Mouse (Mus musculus) cerebellum, adult 9-11 months (tissue): Measurements from ENCODE around the gene Stk10.
A peak's percentile ranks its signal among the peaks of the same experiment; 100 is the strongest.

Experiments
- DNase-seq: peaks from one replicate; pipeline ENCODE4 v3.0.0; 2022

The Stk10 gene

DNA sequence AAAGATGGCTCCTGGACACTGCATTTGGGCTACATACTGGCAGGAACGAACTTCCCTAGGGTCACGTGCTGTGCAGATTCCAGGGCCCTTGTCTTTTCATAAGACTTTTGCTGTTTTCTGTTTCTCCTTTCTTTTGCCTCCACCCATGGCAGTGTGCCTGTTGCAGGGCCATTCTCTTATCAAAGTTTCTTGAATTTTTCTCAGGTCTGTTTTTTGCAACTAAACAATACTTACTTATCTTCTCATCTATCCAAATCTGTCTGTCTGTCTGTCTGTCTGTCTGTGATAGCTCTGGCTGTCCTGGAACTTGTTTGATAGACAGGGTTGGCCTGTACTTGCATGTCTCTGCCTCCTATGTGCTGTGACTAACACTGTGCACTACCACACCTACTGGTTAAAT, 101.7 kb downstream of the Stk10 start:
- DNase-seq = no peak

DNA sequence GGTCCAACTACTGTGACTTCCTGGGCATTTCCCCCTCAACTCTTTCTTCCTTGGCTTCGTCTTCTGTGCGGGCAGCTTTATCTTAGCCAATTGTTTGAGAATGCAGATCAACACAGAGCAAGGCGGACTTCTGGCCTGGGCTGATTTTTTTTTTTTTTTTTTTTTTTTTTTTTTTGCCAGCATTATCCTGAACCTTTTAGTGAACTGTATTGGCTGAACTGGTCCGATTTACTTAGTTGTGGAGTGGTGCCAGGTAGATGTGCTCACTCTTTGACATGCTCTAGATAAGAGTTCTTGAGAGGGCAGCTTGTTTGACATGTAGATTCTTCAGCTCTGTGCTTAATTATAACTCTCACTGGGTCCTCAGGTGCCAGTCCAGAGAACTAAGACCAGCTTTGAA, 103.2 kb downstream of the Stk10 start:
- no peak for DNase-seq

DNA sequence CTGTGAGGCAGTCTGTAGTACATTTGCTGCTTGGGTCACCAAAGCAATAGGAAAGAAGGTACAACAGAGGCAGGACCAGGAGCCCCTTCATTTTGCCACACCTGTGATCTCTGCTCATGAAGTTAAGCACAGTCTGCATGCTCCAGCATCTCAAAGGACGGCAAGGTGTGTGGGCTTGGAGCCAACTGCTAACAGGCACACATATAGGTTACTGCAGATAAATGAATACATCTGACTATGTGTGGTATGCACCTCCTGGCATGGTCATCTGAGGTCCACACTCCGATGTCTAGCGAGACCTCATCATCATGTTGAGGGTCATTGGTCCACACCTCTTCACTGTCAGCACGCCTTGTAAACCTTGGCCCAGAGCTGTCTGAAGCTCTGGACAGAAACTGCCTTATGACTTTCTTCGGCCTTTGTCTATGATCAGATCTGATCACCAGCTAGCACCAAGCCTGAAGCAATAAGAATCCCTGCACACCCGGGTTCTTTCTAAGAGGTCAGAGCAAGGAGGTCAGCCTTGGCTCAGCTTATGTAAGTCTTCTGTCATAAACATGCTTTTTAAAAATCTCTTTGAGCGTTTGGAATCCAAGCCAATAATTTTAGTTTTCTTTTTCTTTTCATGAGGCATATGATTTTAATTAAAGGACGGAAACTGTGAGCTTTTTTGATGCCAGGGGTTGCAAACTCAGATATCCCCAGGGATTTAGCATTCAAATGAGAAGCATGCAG, 105.6 kb downstream of the Stk10 start:
- DNase-seq = no peak

DNA sequence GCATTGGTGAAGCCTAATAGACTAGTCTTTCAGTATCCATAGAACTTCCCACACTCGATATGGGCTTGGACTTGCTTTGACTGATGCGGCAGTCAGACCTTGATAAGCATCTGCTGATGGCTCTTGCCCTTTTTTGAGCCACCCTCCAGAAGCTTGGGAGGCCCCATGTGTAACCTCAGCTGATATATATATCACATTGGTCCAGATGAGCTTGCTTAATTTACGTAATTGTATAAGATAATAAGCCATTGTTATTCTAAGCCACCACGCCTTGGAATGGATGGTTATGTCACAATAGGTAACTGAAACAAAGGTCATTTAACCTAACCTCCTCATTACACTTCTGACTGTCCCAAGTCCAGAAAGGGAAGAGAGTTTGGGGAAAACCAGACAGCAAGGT, 107.5 kb downstream of the Stk10 start:
- DNase-seq = no peak

DNA sequence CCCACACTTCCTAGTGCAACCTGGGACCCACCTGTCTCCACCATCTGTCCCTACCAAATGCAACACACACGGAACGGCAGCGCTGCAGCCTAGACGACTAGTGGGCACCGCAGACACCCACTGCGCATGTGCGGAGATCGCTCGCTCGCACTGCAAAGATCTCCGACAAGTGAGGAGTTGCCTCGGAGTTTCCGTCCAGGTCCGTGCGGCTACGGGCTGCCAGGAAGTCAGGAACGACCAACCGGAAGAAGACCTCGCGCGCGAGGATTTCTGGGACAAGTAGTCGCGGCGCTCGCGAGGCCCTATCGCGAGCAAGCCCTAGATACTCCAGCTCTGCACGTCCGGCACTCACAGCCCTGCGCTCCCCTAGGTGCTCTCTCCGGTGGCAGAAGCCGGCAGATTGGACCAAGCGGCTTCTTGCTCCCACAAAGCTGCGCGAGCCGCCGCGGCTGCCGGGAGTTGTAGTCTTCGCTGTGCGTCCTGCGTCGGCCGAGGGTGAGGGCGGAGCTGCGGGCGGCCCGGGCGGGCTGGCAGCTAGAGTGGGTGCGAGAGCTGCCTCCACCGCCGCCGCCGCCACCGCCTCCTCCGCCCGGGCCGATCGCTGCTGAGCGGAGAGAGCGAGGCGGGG, 109.3 kb downstream of the Stk10 start, which contains the start of gene Fbxw11:
Fbxw11 (plus strand) TSS at position 476 of the 628 bp plus-strand sequence.
- DNase-seq = peak; percentile 99

DNA sequence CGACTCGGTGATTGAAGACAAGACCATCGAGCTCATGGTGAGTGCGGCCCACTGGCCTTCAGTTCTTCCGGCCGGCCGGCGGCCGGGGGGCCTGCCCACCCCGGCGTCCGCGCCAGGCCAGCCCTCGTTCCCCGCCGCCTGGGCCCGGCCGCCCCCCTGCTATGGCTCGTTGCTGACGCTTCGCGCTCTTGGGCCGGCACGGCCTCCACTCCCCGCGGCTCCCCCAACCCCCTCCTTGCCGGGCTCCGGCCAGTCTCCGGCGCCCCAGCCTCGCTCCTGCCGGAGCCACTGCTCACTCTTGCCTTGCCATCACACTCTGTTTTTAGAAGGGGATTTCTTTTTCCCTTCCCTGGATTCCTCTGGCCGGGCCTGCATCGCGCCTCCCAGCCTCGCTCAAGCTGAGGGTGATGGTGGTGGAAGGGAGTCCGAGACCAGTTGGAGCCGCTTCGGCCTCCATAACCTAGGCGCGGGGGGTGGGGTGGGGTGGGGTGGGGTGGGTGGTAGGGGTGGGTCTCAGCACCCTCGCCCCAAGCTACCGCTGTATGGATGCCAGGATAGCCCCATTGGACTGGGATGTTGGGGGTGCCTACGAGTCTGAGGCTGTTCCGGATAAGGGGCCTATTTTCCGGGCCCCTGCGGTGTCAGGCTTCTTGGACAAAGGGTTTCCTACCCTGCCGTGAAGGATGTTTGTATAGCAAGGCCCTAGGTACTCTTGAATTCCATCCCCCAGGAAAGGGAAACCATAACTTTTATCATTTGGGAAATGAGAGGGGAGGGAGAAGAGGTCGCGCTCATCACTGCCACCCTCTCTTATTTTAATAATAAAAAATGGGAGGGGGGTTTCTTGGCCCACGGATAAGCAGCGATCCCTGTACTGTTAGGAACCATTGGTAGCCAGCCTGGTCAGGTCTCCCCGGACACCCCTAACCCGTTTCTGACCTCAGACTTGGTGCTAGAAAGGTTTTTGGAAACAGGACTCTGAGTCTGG, 110.1 kb downstream of the Stk10 start:
- peak; percentile 81 for DNase-seq

DNA sequence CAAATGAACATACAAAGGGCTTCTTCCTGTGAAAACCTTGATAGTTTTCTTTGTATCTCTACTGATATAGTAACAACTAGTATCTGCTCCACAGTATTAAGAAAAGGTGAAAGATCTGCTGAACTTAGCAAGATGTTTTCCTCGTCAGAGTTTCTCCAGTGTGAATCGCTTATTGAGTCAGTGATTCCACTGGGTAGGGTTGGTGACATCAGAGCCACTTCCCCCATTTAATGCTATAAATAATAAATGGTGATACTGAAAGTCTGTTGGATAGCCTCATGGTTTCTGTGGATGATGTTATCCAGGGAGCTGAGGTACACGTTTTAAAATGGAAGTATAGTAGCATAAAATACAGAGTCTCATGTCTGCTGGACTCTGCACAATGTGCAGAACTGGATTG, 110.9 kb downstream of the Stk10 start:
- no peak for DNase-seq

DNA sequence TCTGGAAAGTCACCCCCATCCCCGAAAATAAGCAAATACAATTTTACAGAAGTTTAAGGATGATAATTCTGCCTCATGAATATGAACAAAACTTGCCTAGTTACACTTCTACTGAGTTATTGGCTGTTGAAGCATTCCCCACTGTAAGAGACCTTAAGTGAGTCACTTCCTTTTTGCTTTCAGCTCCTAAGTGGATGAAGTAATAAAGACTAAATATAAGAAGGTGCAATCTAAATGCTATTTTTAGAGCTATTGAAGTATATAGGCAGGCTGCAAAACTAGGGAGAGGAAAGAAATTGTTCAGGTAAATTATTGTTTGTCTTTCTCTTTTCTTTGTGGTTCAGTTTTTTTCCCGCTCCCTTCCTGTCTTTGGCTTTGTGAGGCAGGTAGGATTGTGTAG, 114.2 kb downstream of the Stk10 start:
- no peak for DNase-seq

DNA sequence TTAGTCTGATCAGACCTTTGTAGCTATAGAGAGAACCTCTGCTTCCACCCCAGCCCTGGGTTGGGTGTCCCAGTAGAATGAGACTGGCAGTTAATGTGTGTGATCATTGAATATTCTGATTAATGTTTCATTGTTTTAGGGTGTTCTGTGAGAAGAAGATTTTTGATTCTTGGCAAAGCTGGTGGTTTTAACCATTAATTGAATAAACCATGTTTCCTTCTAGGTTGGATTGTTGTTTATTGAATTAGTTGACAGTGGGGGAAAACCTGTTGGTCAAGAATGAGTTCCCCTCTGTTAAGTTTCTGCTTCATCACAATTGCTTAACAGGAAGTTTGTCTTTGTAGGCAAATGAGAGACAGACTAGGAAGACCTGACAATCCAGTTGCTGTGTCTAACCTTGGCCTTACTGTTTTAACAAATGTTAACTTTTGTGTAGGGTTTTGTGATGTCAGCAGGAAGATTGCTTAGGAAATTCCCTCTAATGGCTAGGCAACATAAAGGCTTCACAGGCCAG, 117.2 kb downstream of the Stk10 start:
- DNase-seq = no peak

DNA sequence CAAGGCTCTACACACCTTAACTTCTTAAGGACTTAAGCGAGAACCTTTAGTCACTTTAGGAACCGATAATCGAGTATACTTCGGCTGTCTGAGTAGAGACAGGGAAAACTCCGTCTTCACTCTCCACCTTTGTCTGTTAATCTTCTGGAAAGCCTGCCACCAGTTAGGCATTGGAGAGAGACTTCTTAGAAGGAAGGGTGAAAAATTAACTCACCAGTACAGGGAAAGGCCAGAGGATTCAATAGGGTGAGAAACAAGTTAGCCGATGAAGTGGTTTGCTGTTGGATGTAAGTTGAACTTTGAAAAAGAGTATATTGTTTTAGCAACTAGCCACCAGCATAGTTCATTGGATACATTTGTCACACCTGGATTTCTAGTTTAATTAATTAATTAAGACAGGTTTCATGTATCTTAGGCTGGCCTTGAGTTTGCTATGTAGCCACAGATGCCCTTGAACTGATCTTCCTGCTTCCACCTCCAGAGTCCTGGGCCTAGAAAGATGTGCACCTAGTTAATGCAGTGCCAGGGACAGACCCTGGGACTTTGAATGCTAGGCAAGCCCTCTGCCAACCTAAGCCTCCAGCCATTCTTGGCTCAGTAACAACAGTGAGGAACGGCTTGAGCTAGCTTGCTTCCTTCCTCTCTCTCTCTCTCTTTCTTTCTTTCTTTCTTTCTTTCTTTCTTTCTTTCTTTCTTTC, 117.9 kb downstream of the Stk10 start:
- no peak for DNase-seq

DNA sequence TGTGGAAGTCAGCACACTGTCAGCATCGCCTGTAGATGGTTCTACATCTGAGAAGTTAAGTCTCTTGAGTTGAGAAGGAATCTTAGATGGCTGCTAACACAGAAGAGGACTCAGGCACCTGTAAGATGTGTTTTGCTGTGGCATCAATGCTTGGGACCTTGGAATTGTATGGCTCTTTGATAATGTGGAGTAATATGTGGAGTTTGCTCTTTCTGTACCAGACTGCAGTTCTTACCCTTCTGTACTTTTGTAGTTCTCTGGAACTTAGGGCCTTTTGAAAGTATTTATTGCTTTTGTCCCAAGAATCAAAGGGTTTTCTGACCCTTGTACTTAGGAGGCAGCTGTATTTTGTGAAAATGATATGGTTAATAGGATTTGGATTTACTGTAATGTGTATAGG, 118.6 kb downstream of the Stk10 start:
- no peak for DNase-seq

DNA sequence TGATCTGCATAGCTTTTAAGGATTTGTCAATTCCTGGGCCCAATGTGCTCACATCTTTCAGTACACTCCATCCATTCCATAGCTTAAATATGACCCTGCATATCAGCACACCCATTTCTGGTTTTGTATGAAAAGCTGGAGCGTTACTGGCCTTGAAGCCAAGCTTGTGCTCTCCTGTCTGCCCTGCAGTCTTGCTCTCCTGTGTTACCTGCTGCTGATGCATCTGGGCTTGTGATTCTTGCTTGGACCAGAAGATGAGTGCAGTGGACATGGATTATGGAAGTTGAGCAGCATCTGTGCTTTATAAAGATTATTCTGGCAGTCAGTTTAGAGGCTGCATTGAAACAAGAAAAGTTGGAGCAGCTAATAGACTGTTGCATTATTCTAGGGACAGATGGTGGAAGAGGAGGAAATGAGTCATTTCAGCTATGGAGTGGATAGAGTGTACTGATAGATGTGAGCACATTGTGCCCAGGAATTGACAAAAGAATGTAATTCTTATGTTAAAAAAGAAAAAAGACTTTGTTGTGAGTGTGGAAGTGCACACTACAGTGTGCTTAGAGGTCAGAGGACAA, 129.1 kb downstream of the Stk10 start:
- no peak for DNase-seq

DNA sequence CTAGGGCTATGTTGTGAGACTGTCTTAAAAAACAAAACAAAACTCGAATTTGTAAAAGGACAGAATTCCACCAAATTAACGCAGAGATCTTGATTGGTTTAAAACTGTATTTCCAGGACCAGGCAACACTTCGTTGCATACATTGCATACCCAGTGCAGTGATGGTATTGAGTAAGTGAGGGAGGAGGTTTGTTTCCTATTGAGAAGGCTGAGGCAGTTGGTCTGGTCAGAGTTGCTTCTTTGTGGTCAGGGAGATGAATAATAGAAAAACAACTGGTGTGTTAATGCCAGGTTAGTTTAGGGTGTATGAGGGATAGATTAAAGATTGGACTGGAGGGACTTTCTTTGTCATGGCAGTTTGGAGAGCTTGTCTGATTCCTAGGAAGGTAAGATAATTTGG, 132.5 kb downstream of the Stk10 start:
- no peak for DNase-seq

DNA sequence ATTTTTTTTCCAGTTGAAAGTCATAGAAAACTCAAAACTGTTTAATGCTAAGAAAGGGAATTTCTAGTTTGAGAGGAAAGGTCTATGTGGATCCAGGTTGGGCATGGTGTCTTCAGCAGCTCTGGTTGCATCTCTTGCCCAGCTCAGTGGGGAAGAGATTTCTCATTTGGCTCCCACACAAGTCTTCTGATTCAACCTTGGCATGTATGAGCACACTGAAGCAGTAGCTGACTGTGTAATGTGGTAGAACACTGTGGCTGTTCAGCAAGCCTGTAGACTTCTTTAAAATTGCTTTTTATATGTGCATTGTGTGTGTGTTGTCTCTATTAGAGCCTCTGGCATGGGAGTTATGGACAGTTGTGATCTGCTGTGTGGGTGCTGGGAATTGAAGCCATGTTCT, 133.9 kb downstream of the Stk10 start:
- DNase-seq = peak; percentile 86

DNA sequence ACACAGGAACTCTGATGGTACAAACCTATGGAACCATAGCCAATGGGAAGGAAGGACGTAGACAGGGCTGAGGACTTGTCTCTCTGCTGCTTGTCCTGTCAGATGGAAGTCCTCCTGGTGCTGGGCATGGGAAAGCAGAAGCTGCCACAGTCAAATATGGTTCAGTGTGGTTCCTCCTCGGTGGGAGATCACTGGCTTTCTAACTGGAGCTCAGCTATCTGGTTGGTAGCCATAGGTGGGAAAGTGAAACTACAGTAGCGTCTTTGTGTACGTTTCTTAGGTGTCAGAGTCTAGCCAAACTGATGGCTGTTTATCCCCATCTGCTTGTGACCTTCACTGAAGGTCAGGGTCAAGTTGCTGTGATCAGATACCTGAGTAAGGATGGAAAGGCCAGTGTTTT, 138.4 kb downstream of the Stk10 start:
- DNase-seq = no peak
